Mouse (Mus musculus) embryonic fibroblast, embryonic 13.5 days (primary cell): ENCODE data around the gene 9530068E07Rik.

Source experiments
- CTCF ChIP-seq: IDR thresholded peaks from 2 replicates; pipeline ENCODE4 v1.5.1; 2011; ENCODE audit warnings: mild to moderate bottlenecking, control low read depth, low read length, moderate library complexity, borderline replicate concordance; ENCODE audit not compliant: insufficient read depth
- POLR2A ChIP-seq: IDR thresholded peaks from 2 replicates; pipeline ENCODE4 v1.6.1; 2011; ENCODE audit warnings: low read depth, mild to moderate bottlenecking, control low read depth, low read length, moderate library complexity

DNA sequence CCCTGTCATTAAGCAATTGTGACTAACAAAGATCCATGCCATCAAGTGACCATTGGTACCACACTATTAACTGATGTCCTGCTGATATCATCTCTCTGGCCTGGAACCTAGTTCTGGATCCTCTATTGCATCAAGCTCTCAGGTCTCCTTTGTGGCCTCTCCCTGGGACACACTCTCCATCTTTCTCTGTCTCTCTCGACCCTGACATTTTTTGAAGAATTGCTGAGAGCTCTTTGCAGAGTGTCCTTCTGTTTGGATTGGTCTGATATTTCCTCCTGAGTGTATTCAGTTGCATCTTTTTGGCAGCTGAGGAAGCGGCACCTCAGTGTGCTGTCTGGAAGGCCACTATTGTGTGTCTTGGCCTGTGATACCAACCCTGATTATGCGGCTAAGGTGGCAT lies 17.0 kb upstream of the 9530068E07Rik start:
- TF ChIP-seq CTCF (no peak), POLR2A (no peak)
